Mouse (Mus musculus) spleen, adult 2 months (tissue): ENCODE results near the gene Oxnad1. TPM values are rescaled to one million over a fixed set of nuclear protein-coding genes. Genes with fewer than 3 reads are reported as not detected.

Experiments
- DNase-seq, 2 experiments: peaks; one replicate each; pipeline versions ENCODE4 v3.0.0 to v3.0.0-alpha.2; 2012 to 2021; ENCODE audit warnings: low spot score in 2 of 2, low read depth in 1 of 2
- H3K27ac ChIP-seq: fragments of 200-500 bp; 2 replicates; pipeline ENCODE4 v1.5.1; 2012; ENCODE audit warnings: low read length, inconsistent platforms; ENCODE audit not compliant: insufficient read depth
- H3K27me3 ChIP-seq: fragments of 200-500 bp; 2 replicates; pipeline ENCODE4 v1.6.1; 2012; ENCODE audit warnings: mild to moderate bottlenecking, moderate library complexity, low read length, inconsistent platforms; ENCODE audit not compliant: control insufficient read depth, insufficient read depth
- H3K36me3 ChIP-seq: fragments of 200-500 bp; 2 replicates; pipeline ENCODE4 v1.6.1; 2012; ENCODE audit warnings: mild to moderate bottlenecking, low read length, inconsistent platforms; ENCODE audit not compliant: control insufficient read depth, insufficient read depth
- H3K4me1 ChIP-seq: fragments of 200-500 bp; 2 replicates; pipeline ENCODE4 v1.6.1; 2011; ENCODE audit warnings: inconsistent platforms; ENCODE audit not compliant: control insufficient read depth, insufficient read depth, insufficient read length
- H3K4me3 ChIP-seq: fragments of 200-500 bp; 2 replicates; pipeline ENCODE4 v1.5.1; 2011; ENCODE audit warnings: mild to moderate bottlenecking, inconsistent platforms; ENCODE audit not compliant: insufficient read depth, insufficient read length; ENCODE audit errors: extremely low read depth
- CTCF ChIP-seq: fragments of 200-500 bp; IDR thresholded peaks from 2 replicates; pipeline ENCODE4 v1.5.1; 2011; ENCODE audit warnings: mild to moderate bottlenecking, inconsistent platforms; ENCODE audit not compliant: insufficient read depth, insufficient read length, insufficient replicate concordance; ENCODE audit errors: extremely low read depth
- POLR2A ChIP-seq: fragments of 200-500 bp; IDR thresholded peaks from 2 replicates; pipeline ENCODE4 v1.6.1; 2011; ENCODE audit warnings: low read depth, low read length, inconsistent platforms
- WGBS: fragments of 180-500 bp; shearing (Covaris S2); methylation state at CpG from one replicate; pipeline ENCODE4 v1.1.7; 2018; 5-methylcytosine and 5-hydroxymethylcytosine counted together
- polyA plus RNA-seq: library from polyadenylated mRNA; depleted of rRNA; stranded (reverse); fragments of >200 nt; gene quantifications from 2 replicates; pipeline ENCODE4 v1.2.3, GENCODE M21; 2012; rRNA removed

Oxnad1 gene
- polyA plus RNA-seq, 1 experiment, result 6.6 TPM

DNA sequence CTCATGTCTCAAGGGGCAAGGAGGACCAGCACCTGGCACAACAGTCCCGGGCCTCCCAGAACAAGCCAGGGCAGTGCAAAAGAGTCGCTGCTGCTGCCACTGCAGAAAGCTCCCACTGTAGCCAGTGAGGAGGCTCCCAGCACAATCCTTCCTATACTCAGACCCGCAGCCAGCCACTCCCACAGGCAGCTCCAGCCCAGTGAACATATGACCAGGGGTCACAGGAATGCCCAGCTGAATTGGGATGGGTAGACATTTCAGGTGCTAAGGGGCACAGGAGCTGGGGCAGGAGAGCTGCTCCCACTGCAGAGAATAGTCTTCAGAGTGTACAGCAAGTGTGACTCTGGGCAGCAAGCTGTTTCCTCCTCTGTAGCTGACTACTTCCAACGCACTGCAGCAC is 60.2 kb downstream of the Oxnad1 start:
- no peaks in the 10 kb centered on the region for H3K4me1 ChIP-seq
- H3K36me3 ChIP-seq, result no peaks in the 10 kb centered on the region
- no peak for TF ChIP-seq CTCF
- no peak for TF ChIP-seq POLR2A
- 78% methylated on average over 4 of the region's 4 CpGs for WGBS
- H3K27ac ChIP-seq, result no peak overlapping the region
- H3K4me3 ChIP-seq, result no peak overlapping the region
- H3K27me3 ChIP-seq, result no peaks in the 10 kb centered on the region
- DNase-seq, result no peak

DNA sequence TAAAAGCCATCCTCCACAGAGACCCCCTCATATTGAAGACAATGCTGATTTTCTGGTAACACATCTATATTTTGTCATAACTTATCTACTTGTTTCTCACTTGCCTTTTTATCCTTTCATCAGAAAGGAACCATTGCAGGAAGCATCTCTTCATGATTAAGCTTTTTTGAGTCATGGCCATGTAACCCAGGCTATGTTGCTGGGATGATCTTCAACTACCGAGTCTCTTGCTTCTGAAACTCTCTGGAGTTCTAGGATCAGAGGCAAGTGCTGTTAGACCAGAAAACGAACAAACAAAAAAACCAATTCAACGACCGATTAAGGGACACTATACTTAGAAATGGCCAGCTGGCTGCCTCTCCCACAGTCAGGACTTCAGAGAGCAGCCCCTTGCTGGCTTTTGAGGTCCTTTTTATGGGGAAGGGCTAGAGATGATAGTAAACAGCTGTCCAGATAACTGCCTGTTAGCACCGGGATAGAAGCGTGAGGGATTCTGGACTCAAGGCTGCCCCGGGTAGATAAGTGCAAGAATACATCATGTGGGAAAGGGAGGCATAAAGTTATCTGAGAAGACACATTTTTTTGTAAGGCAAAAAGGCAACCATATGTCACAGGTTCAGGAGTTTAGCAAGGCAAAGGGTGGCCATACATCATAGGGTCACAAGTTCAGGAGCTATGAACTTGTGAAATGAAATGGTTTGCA is 60.8 kb downstream of the Oxnad1 start:
- H3K4me3 ChIP-seq, result no peak overlapping the region
- H3K36me3 ChIP-seq, result no peaks in the 10 kb centered on the region
- DNase-seq, result no peak
- 78% methylated on average over 7 of the region's 7 CpGs for WGBS
- no peaks in the 10 kb centered on the region for H3K4me1 ChIP-seq
- H3K27me3 ChIP-seq, result no peaks in the 10 kb centered on the region
- H3K27ac ChIP-seq, result no peak overlapping the region
- no peak for TF ChIP-seq POLR2A
- no peak for TF ChIP-seq CTCF

DNA sequence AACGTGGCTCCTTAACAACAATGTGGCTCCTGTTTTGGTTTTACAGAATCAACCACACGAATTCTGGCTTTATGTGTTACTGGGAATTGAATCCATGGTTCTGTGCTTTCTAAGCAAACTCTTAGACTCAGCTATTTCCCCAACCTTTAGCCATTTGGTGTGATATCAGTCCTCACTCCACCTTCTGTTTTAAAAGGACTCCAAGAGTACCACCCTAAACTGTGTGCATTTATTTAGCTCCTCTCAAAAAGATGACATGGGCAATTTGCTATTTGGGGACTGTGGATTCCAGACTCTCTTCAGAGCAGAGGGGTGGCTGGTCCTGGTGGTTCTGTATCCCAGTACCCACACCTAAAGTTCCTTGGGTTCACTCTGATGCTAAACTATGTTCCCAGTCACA is 61.4 kb downstream of the Oxnad1 start:
- no peak overlapping the region for H3K4me3 ChIP-seq
- H3K27ac ChIP-seq, result no peak overlapping the region
- WGBS, result 75% methylated on average over 2 of the region's 2 CpGs
- H3K4me1 ChIP-seq, result no peaks in the 10 kb centered on the region
- DNase-seq, result no peak
- TF ChIP-seq POLR2A (no peak), CTCF (no peak)
- H3K36me3 ChIP-seq, result no peaks in the 10 kb centered on the region
- H3K27me3 ChIP-seq, result no peaks in the 10 kb centered on the region

DNA sequence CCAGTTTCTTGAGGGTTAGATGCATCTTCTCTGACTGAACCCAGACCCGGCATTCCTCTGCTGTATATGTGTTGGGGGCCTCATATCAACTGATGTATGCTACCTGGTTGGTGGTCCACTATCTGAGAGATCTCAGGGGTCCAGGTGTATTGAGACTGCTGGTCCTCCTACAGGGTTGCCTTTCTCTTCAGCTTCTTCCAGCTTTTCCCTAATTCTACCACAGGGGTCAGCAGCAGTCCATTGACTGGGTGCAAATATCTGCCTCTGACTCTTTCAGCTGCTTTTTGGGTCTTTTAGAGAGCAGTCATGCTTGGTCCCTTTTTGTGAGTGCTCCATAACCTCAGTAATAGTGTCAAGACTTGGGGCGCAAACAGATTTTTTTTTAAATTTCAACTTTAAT is 65.7 kb downstream of the Oxnad1 start:
- WGBS, result 81% methylated on average over 2 of the region's 2 CpGs
- TF ChIP-seq POLR2A (no peak), CTCF (no peak)

DNA sequence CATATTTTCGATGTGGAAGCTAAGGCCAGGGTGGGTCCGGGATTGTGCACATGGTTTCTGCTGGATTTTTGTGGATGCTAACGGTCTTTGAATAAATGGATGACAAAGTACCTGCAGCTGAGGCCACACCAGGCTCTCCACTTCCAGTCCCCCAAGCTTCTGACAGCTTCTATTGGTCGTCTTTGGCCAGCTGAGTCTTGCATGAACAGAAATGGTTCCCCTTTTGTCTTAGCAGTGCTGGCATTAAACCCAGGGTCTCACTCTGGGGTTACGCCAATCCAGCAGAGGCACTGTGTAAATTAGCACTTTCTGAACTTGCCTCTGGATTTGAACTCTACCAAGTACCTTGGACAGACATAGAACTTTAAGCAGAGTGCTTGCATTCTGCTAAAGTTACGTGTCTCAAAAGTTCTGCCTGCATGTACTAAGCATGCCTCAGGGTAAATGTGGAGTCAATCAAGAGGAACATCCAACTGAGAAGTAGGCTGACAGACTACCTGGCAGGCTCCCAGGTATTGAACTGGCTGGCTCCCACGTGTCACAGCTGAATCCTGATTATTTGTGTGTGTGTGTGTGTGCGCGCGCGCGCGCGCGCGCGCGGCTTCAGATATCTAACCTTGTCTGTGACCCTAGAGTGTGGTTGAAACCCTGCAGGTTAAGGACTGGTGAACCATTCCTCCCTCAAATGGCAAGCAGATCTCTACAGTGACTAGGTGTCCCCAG is 67.2 kb downstream of the Oxnad1 start:
- Histone ChIP-seq H3K36me3 (no peaks in the 10 kb centered on the region), H3K27me3 (no peaks in the 10 kb centered on the region), H3K4me3 (no peak overlapping the region), H3K4me1 (no peaks in the 10 kb centered on the region), H3K27ac (no peak overlapping the region)
- TF ChIP-seq CTCF (no peak), POLR2A (no peak)
- no peak for DNase-seq
- WGBS, result 85% methylated on average over 18 of the region's 18 CpGs

More for the DNA sequence above, 65.7 kb downstream of the Oxnad1 start:
- Histone ChIP-seq H3K4me1 (no peaks in the 10 kb centered on the region), H3K27ac (no peak overlapping the region), H3K36me3 (no peaks in the 10 kb centered on the region), H3K4me3 (no peak overlapping the region), H3K27me3 (no peaks in the 10 kb centered on the region)
- DNase-seq, result no peak

Other genes starting within 250 kb of the Oxnad1 start
- 0.65 and 0.75 TPM in 2 replicates for gene Galnt15, start 56.4 kb upstream of the Oxnad1 start, polyA plus RNA-seq
- gene Dph3, start 355 bp downstream of the Oxnad1 start, polyA plus RNA-seq, result 8.3 and 10.1 TPM in 2 replicates
- not detected in 2 replicates for gene Msmb, start 56.6 kb downstream of the Oxnad1 start, polyA plus RNA-seq
- gene Ncoa4, start 74.5 kb downstream of the Oxnad1 start, polyA plus RNA-seq, result 34.1 and 45.2 TPM in 2 replicates
- 64.2 and 95.8 TPM in 2 replicates for gene Timm23, start 116.5 kb downstream of the Oxnad1 start, polyA plus RNA-seq
- gene Parg, start 116.6 kb downstream of the Oxnad1 start, polyA plus RNA-seq, result 3.7 and 4.3 TPM in 2 replicates
- 0.12 and 0.14 TPM in 2 replicates for gene Ogdhl, start 236.6 kb downstream of the Oxnad1 start, polyA plus RNA-seq